Mouse (Mus musculus) spleen, adult 2 months (tissue): Measurements from ENCODE around the gene Dpep1.

ENCODE experiments used
- CTCF ChIP-seq: fragments of 200-500 bp; IDR thresholded peaks from 2 replicates; pipeline ENCODE4 v1.5.1; 2011; ENCODE audit warnings: mild to moderate bottlenecking, inconsistent platforms; ENCODE audit not compliant: insufficient read depth, insufficient read length, insufficient replicate concordance; ENCODE audit errors: extremely low read depth
- POLR2A ChIP-seq: fragments of 200-500 bp; IDR thresholded peaks from 2 replicates; pipeline ENCODE4 v1.6.1; 2011; ENCODE audit warnings: low read depth, low read length, inconsistent platforms

- TF ChIP-seq CTCF (no peak), POLR2A (no peak)
Measured at GRCm38 (mm10) chr8:123155177-123155576, 30.9 kb upstream of the Dpep1 start.
